Mouse (Mus musculus): ENCODE measurements around the gene Gtf2f2. TPM values are rescaled to one million over a fixed set of nuclear protein-coding genes. Genes with fewer than 3 reads are reported as not detected.
"Not testable (repeated sequence)": the region's sequence is repeated elsewhere in the genome, so short reads cannot be mapped to it uniquely, and the experiment has no call there.

Gtf2f2 gene
- polyA plus RNA-seq, 1 experiment from 2014 or later = 25.8 TPM

- Histone ChIP-seq H3K27ac (ENCODE audit: low read depth, low read length) (no peak overlapping the region), H3K4me2 (replicated peaks; ENCODE audit: low read depth) (0 out of 2 replicates have a peak overlapping the region, but pooled peaks have one; percentile 6), H3K36me3 (ENCODE audit: control insufficient read depth, insufficient read depth) (no peaks in the 10 kb centered on the region), H3K9me3 (ENCODE audit: control insufficient read depth) (no peaks in the 10 kb centered on the region), H3K9ac (ENCODE audit: low read depth, low read length) (no peak overlapping the region), H3K4me3 (ENCODE audit: low read depth, low read length) (no peak overlapping the region), H3K27me3 (replicated peaks; ENCODE audit: control insufficient read depth, insufficient read depth, low read length) (no peaks in the 10 kb centered on the region), H3K4me1 (replicated peaks; ENCODE audit: control insufficient read depth, insufficient read depth, low read length) (no peaks in the 10 kb centered on the region)
- 23% methylated on average over 9 of the region's 10 CpGs for WGBS
- peak; percentile 59 for TF ChIP-seq CTCF (IDR thresholded peaks at IDR 0.05; ENCODE audit: low read depth)
- ATAC-seq = no peak
Measured at GRCm38 (mm10) chr14:75870631-75871030, 140.0 kb downstream of the Gtf2f2 start.

GRCm38 (mm10) chr14:75869769-75870363 lies 140.8 kb downstream of the Gtf2f2 start:
- H3K4me1 ChIP-seq (replicated peaks; ENCODE audit: control insufficient read depth, insufficient read depth, low read length) = no peaks in the 10 kb centered on the region
- no peak overlapping the region for H3K4me3 ChIP-seq (ENCODE audit: low read depth, low read length)
- 74% methylated on average over 14 of the region's 14 CpGs for WGBS
- no peak overlapping the region for H3K9ac ChIP-seq (ENCODE audit: low read depth, low read length)
- no peaks in the 10 kb centered on the region for H3K27me3 ChIP-seq (replicated peaks; ENCODE audit: control insufficient read depth, insufficient read depth, low read length)
- TF ChIP-seq CTCF (IDR thresholded peaks at IDR 0.05; ENCODE audit: low read depth) = no peak
- H3K27ac ChIP-seq (ENCODE audit: low read depth, low read length) = no peak overlapping the region
- no peaks in the 10 kb centered on the region for H3K9me3 ChIP-seq (ENCODE audit: control insufficient read depth)
- ATAC-seq = no peak
- H3K4me2 ChIP-seq (replicated peaks; ENCODE audit: low read depth) = no peak overlapping the region
- H3K36me3 ChIP-seq (ENCODE audit: control insufficient read depth, insufficient read depth) = no peaks in the 10 kb centered on the region

- H3K27ac ChIP-seq (ENCODE audit: low read depth, low read length); H3K9me3 ChIP-seq (ENCODE audit: control insufficient read depth); ATAC-seq; H3K27me3 ChIP-seq (replicated peaks; ENCODE audit: control insufficient read depth, insufficient read depth, low read length); H3K4me2 ChIP-seq (replicated peaks; ENCODE audit: low read depth); H3K9ac ChIP-seq (ENCODE audit: low read depth, low read length); H3K4me1 ChIP-seq (replicated peaks; ENCODE audit: control insufficient read depth, insufficient read depth, low read length); H3K36me3 ChIP-seq (ENCODE audit: control insufficient read depth, insufficient read depth); H3K4me3 ChIP-seq (ENCODE audit: low read depth, low read length): not testable (repeated sequence)
- 75% methylated on average over 3 of the region's 3 CpGs for WGBS
Measured at GRCm38 (mm10) chr14:75868028-75868427, 142.6 kb downstream of the Gtf2f2 start.

GRCm38 (mm10) chr14:75866706-75867333 lies 143.8 kb downstream of the Gtf2f2 start:
- Histone ChIP-seq H3K4me3 (ENCODE audit: low read depth, low read length) (no peak overlapping the region), H3K4me1 (replicated peaks; ENCODE audit: control insufficient read depth, insufficient read depth, low read length) (0 out of 2 replicates have a peak, but pooled peaks cover 6% of the 10 kb centered on the region), H3K9me3 (ENCODE audit: control insufficient read depth) (no peaks in the 10 kb centered on the region), H3K9ac (ENCODE audit: low read depth, low read length) (no peak overlapping the region), H3K4me2 (replicated peaks; ENCODE audit: low read depth) (no peak overlapping the region), H3K27ac (ENCODE audit: low read depth, low read length) (no peak overlapping the region), H3K27me3 (replicated peaks; ENCODE audit: control insufficient read depth, insufficient read depth, low read length) (no peaks in the 10 kb centered on the region), H3K36me3 (ENCODE audit: control insufficient read depth, insufficient read depth) (no peaks in the 10 kb centered on the region)
- WGBS = 69% methylated on average over 9 of the region's 9 CpGs
- no peak for TF ChIP-seq CTCF (IDR thresholded peaks at IDR 0.05; ENCODE audit: low read depth)
- ATAC-seq = no peak

- H3K4me2 ChIP-seq (replicated peaks; ENCODE audit: low read depth) = no peak overlapping the region
- H3K9ac ChIP-seq (ENCODE audit: low read depth, low read length) = no peak overlapping the region
- H3K4me1 ChIP-seq (replicated peaks; ENCODE audit: control insufficient read depth, insufficient read depth, low read length) = 0 out of 2 replicates have a peak, but pooled peaks cover 6% of the 10 kb centered on the region
- TF ChIP-seq CTCF (IDR thresholded peaks at IDR 0.05; ENCODE audit: low read depth) = no peak
- WGBS = 8% methylated on average over 7 of the region's 7 CpGs
- peak; percentile 91 for ATAC-seq
- H3K36me3 ChIP-seq (ENCODE audit: control insufficient read depth, insufficient read depth) = no peaks in the 10 kb centered on the region
- no peaks in the 10 kb centered on the region for H3K27me3 ChIP-seq (replicated peaks; ENCODE audit: control insufficient read depth, insufficient read depth, low read length)
- H3K4me3 ChIP-seq (ENCODE audit: low read depth, low read length) = no peak overlapping the region
- peak overlapping the region; percentile 41 for H3K27ac ChIP-seq (ENCODE audit: low read depth, low read length)
- no peaks in the 10 kb centered on the region for H3K9me3 ChIP-seq (ENCODE audit: control insufficient read depth)
Measured at GRCm38 (mm10) chr14:75863549-75864409, 146.9 kb downstream of the Gtf2f2 start.

- 0 out of 2 replicates have a peak, but pooled peaks cover 6% of the 10 kb centered on the region for H3K4me1 ChIP-seq (replicated peaks; ENCODE audit: control insufficient read depth, insufficient read depth, low read length)
- no peak overlapping the region for H3K4me2 ChIP-seq (replicated peaks; ENCODE audit: low read depth)
- H3K4me3 ChIP-seq (ENCODE audit: low read depth, low read length) = no peak overlapping the region
- H3K27ac ChIP-seq (ENCODE audit: low read depth, low read length) = no peak overlapping the region
- 91% methylated on average over 6 of the region's 6 CpGs for WGBS
- TF ChIP-seq CTCF (IDR thresholded peaks at IDR 0.05; ENCODE audit: low read depth) = no peak
- H3K9ac ChIP-seq (ENCODE audit: low read depth, low read length) = no peak overlapping the region
- H3K36me3 ChIP-seq (ENCODE audit: control insufficient read depth, insufficient read depth) = no peaks in the 10 kb centered on the region
- no peaks in the 10 kb centered on the region for H3K9me3 ChIP-seq (ENCODE audit: control insufficient read depth)
- no peaks in the 10 kb centered on the region for H3K27me3 ChIP-seq (replicated peaks; ENCODE audit: control insufficient read depth, insufficient read depth, low read length)
- no peak for ATAC-seq
Measured at GRCm38 (mm10) chr14:75862701-75863100, 148.0 kb downstream of the Gtf2f2 start.
